Mouse (Mus musculus) CH12.LX (cell line): ENCODE measurements around the gene Ptcd3. TPM values are rescaled to one million over a fixed set of nuclear protein-coding genes. Genes with fewer than 3 reads are reported as not detected.
"Not testable (repeated sequence)": the region's sequence is repeated elsewhere in the genome, so short reads cannot be mapped to it uniquely, and the experiment has no call there.

Experiments
- DNase-seq: peaks from one replicate; pipeline ENCODE4 v3.0.0-alpha.2; 2013; ENCODE audit errors: extremely low read depth
- H3K27ac ChIP-seq: 2 replicates; pipeline ENCODE4 v1.5.1; 2012; ENCODE audit warnings: low read depth, mild to moderate bottlenecking, control low read depth, moderate library complexity; ENCODE audit not compliant: insufficient read depth
- H3K27me3 ChIP-seq: replicated peaks from 2 replicates; pipeline ENCODE3; 2012; ENCODE audit warnings: inconsistent platforms
- H3K36me3 ChIP-seq, 2 experiments: replicated peaks in 1 of 2; 2 replicates each; pipeline versions ENCODE3 to v1.6.1; 2012; ENCODE audit warnings: inconsistent platforms in 1 of 2, low read length in 1 of 2, mild to moderate bottlenecking in 1 of 2, mixed read lengths in 1 of 2, moderate library complexity in 1 of 2; ENCODE audit not compliant: control insufficient read depth in 1 of 2, insufficient read depth in 1 of 2
- H3K4me1 ChIP-seq, 2 experiments: 2 replicates each; pipeline ENCODE4 v1.6.1; 2012; ENCODE audit warnings: inconsistent platforms in 1 of 2, moderate library complexity in 1 of 2; ENCODE audit not compliant: insufficient read depth in 2 of 2, control insufficient read depth in 1 of 2
- H3K4me2 ChIP-seq: 2 replicates; pipeline ENCODE4 v1.6.1; 2012; ENCODE audit warnings: low read depth, mild to moderate bottlenecking, control low read depth; ENCODE audit not compliant: poor library complexity, insufficient read depth, severe bottlenecking
- H3K4me3 ChIP-seq, 3 experiments: fragments of 150-350 bp in 1 of 3; sonication (generic) in 1 of 3; replicated peaks in 1 of 3; 2 replicates each; pipeline versions ENCODE3 to v1.5.1; 2011 to 2012; ENCODE audit warnings: low read depth in 2 of 3, low read length in 2 of 3, mild to moderate bottlenecking in 2 of 3, moderate library complexity in 2 of 3, control low read depth in 1 of 3, improper control_type of control experiment in 1 of 3, inconsistent platforms in 1 of 3, mixed read lengths in 1 of 3; ENCODE audit not compliant: poor library complexity in 1 of 3
- H3K79me2 ChIP-seq: replicated peaks from 2 replicates; pipeline ENCODE4 v1.6.1; 2012; ENCODE audit warnings: mild to moderate bottlenecking, moderate library complexity; ENCODE audit not compliant: control insufficient read depth, poor library complexity, insufficient read depth, severe bottlenecking; ENCODE audit errors: extremely low read depth
- H3K9ac ChIP-seq: 2 replicates; pipeline ENCODE4 v1.6.1; 2012; ENCODE audit warnings: low read depth, mild to moderate bottlenecking, control low read depth, moderate library complexity; ENCODE audit not compliant: insufficient read depth
- H3K9me3 ChIP-seq: replicated peaks from 2 replicates; pipeline ENCODE3; 2012; ENCODE audit warnings: low read length, inconsistent platforms, mixed read lengths
- CHD1 ChIP-seq: IDR thresholded peaks from 2 replicates; pipeline ENCODE4 v1.6.1; 2012; ENCODE audit warnings: low read depth, low read length, improper control_type of control experiment, inconsistent platforms
- CTCF ChIP-seq, 2 experiments: IDR thresholded peaks in 1 of 2; conservative IDR thresholded peaks in 1 of 2; 2 replicates each; pipeline ENCODE4 v1.5.1; 2011 to 2012; ENCODE audit warnings: low read depth in 2 of 2, low read length in 2 of 2, improper control_type of control experiment in 1 of 2, inconsistent platforms in 1 of 2, mild to moderate bottlenecking in 1 of 2, moderate library complexity in 1 of 2
- ELF1 ChIP-seq: IDR thresholded peaks from 2 replicates; pipeline ENCODE4 v1.6.1; 2014; ENCODE audit warnings: low read depth, mild to moderate bottlenecking, inconsistent platforms, low read length, improper control_type of control experiment
- KAT2A ChIP-seq: IDR thresholded peaks from 2 replicates; pipeline ENCODE4 v1.6.1; 2012; ENCODE audit warnings: low read length, improper control_type of control experiment, inconsistent platforms; ENCODE audit not compliant: insufficient replicate concordance
- MAFK ChIP-seq: IDR thresholded peaks from 2 replicates; pipeline ENCODE4 v1.6.1; 2011; ENCODE audit warnings: low read length, improper control_type of control experiment; ENCODE audit not compliant: insufficient replicate concordance
- MAZ ChIP-seq: IDR thresholded peaks from 2 replicates; pipeline ENCODE4 v1.6.1; 2012; ENCODE audit warnings: low read depth, mild to moderate bottlenecking, inconsistent platforms, low read length, improper control_type of control experiment, moderate library complexity
- MXI1 ChIP-seq: IDR thresholded peaks from 2 replicates; pipeline ENCODE4 v1.6.1; 2011; ENCODE audit warnings: mild to moderate bottlenecking, low read depth, low read length, improper control_type of control experiment
- RAD21 ChIP-seq: IDR thresholded peaks from 2 replicates; pipeline ENCODE4 v1.6.1; 2011; ENCODE audit warnings: low read depth, mild to moderate bottlenecking, low read length, improper control_type of control experiment, moderate library complexity
- SMC3 ChIP-seq: IDR thresholded peaks from 2 replicates; pipeline ENCODE4 v1.6.1; 2011; ENCODE audit warnings: low read depth, low read length, improper control_type of control experiment
- TCF12 ChIP-seq: IDR thresholded peaks from 2 replicates; pipeline ENCODE4 v1.6.1; 2014; ENCODE audit warnings: low read depth, mild to moderate bottlenecking, inconsistent platforms, low read length, improper control_type of control experiment
- ZC3H11A ChIP-seq: IDR thresholded peaks from 2 replicates; pipeline ENCODE4 v1.6.1; 2012; ENCODE audit warnings: low read depth, mild to moderate bottlenecking, inconsistent platforms, low read length, improper control_type of control experiment
- dilution Hi-C: fragments of 300-500 bp; cut with MboI; formaldehyde crosslinking; loops from 2 replicates; pipeline ENCODE4 v1.14.3; 2020; ENCODE audit warnings: low sequenced_read_pairs; ENCODE audit not compliant: extremely low pct_unique_long_range_greater_than_20kb, extremely low pct_ligation_motif_present
- in situ Hi-C: fragments of 300-500 bp; cut with MboI; formaldehyde crosslinking; loops from 3 replicates; pipeline ENCODE4 v1.14.3; 2019; ENCODE audit warnings: low sequenced_read_pairs, low pct_ligation_motif_present, low pct_unique_long_range_greater_than_20kb, mixed read lengths
- polyA plus RNA-seq: library from polyadenylated mRNA; unstranded; fragments of >175 nt; gene quantifications from 2 replicates; pipeline ENCODE4 v1.2.1, GENCODE M21; 2012; ENCODE audit warnings: low read depth; ENCODE audit not compliant: insufficient read length
- total RNA-seq, 2 experiments: library from RNA; depleted of rRNA; stranded (reverse); fragments of 300-350 nt in 1 of 2; fragments of >200 nt in 1 of 2; gene quantifications; 2 replicates each; pipeline ENCODE4 v1.2.3; 2012 to 2014

Gene Ptcd3
- total and polyA plus RNA-seq, 3 experiments = 76.6 to 169 (median 110) TPM

DNA sequence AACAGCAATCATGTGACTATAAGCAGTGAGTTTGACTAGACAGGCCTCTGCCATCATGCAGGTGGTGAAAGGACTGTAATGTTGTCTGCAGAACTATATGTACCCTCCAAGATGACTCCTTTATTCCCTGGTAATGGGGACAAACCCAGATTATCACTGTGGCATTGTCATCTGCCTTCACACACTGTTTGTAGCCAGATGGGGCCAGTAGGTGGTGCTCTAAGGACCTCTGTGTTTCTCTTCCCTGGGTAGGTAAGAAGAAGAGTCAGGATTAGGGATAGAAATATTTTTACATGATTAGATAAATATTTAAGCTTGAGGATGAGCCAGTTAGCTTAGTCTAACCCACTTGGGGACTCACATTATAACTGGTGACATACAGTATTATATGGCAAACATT lies 19.4 kb upstream of the Ptcd3 start:
- Histone ChIP-seq H3K4me2 (no peak overlapping the region), H3K36me3 (peaks cover 80 to 96% of the 10 kb centered on the region in 2 experiments), H3K79me2 (no peaks in the 10 kb centered on the region), H3K9ac (no peak overlapping the region), H3K9me3 (no peaks in the 10 kb centered on the region), H3K27ac (no peak overlapping the region), H3K27me3 (no peaks in the 10 kb centered on the region), H3K4me3 (no peak overlapping the region), H3K4me1 (peaks cover 13 to 49% of the 10 kb centered on the region in 2 experiments)
- dilution Hi-C loops = no loop called here
- in situ Hi-C loops = loop anchor here (5.0 kb wide), 1 partner anchor 234 kb away; no protein-coding TSS in a partner anchor
- DNase-seq = peak; percentile 50
- peak; percentile 63 for TF ChIP-seq RAD21
- peak; percentile 73 for TF ChIP-seq SMC3
- no peak for TF ChIP-seq CHD1
- TF ChIP-seq CTCF (conservative IDR thresholded peaks at IDR 0.05 in 1 of 2, IDR thresholded peaks at IDR 0.05 in 1 of 2; ENCODE audit: low read depth in 2 of 2, low read length in 2 of 2) = peak; percentile 34 to 70; a peak in 3 of 4 replicates
- TF ChIP-seq ELF1 = no peak
- no peak for TF ChIP-seq MXI1

DNA sequence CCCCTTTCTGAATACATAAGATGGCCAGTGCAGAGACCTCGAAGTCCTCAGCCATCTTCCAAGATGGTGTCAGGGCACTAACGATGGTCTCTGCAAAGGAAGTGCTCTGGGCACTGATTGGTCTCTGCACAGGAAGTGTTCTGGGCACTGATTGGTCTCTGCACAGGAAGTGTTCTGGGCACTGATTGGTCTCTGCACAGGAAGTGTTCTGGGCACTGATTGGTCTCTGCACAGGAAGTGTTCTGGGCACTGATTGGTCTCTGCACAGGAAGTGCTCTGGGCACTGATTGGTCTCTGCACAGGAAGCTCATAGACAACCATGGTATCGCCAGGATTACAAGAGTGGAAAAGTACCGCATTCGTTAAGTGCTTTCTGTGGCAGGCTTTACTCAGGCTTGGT lies 16.7 kb upstream of the Ptcd3 start:
- in situ Hi-C loops = loop anchor here (5.0 kb wide), 1 partner anchor 237 kb away; no protein-coding TSS in a partner anchor
- peaks cover 78 to 96% of the 10 kb centered on the region in 2 experiments for H3K36me3 ChIP-seq

DNA sequence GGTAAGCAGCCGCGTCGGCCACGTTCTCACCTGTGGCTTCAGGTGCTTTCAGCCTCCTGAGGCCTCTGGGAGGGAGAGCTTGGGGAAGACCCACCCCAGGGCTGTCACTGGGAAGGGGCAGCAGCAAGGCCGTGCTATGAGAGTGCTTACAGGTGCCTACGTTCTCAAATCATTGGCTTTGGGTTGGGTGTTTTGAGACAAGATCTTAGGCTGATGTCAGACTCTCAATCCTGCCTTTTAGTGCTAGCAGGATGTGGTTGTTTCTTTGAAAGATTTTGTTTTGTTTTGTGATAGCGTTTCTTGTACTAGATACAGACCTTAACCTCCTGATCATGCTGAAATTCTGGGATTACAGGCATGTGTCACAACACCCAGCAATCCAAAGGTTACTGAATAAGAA lies 12.2 kb upstream of the Ptcd3 start:
- no peak for DNase-seq
- TF ChIP-seq RAD21 (no peak), KAT2A (no peak), ELF1 (no peak), MAZ (no peak), MAFK (no peak), ZC3H11A (no peak), TCF12 (no peak)
- Histone ChIP-seq H3K27ac (no peak overlapping the region), H3K4me1 (peaks cover 0 to 9% of the 10 kb centered on the region in 2 experiments; a peak in 2 of 4 replicates), H3K27me3 (no peaks in the 10 kb centered on the region), H3K4me3 (no peak overlapping the region), H3K4me2 (no peak overlapping the region), H3K9me3 (no peaks in the 10 kb centered on the region), H3K36me3 (peaks cover 84 to 96% of the 10 kb centered on the region in 2 experiments), H3K79me2 (no peaks in the 10 kb centered on the region), H3K9ac (no peak overlapping the region)
- dilution Hi-C loops (no loop called here), in situ Hi-C loops (no loop called here)

More for the DNA sequence above, 16.7 kb upstream of the Ptcd3 start:
- H3K27me3 ChIP-seq, H3K9me3 ChIP-seq, dilution Hi-C loops, H3K27ac ChIP-seq, H3K4me2 ChIP-seq, H3K79me2 ChIP-seq, H3K4me3 ChIP-seq, H3K9ac ChIP-seq, DNase-seq: not testable (repeated sequence)
- H3K4me1 ChIP-seq = peaks cover 6 to 22% of the 10 kb centered on the region in 2 experiments
- TF ChIP-seq ELF1 = 0 out of 2 replicates have a peak, but pooled peaks have one; percentile 27
